Mouse (Mus musculus): ENCODE data around the gene Creg2.

GRCm38 (mm10) chr1:39576431-39577243, 74.6 kb downstream of the Creg2 start:
- TF ChIP-seq TCF12 (IDR thresholded peaks at IDR 0.05; ENCODE audit: insufficient read depth, poor library complexity, severe bottlenecking), result no peak
- TF ChIP-seq POLR2AphosphoS2 (IDR thresholded peaks at IDR 0.05; ENCODE audit: insufficient read length, low read depth), result no peak
- no peak for TF ChIP-seq POLR2A (IDR thresholded peaks at IDR 0.05; ENCODE audit: insufficient read length, low read depth)
- TF ChIP-seq MYOG (IDR thresholded peaks at IDR 0.05; ENCODE audit: control insufficient read depth in 1 of 3, insufficient read depth in 1 of 3, insufficient read length in 2 of 3, low read depth in 2 of 3), result peak in 1 of 3 experiments; percentile 3
- TF ChIP-seq E2F4 (IDR thresholded peaks at IDR 0.05; ENCODE audit: insufficient read depth), result no peak
- TF ChIP-seq USF1 (IDR thresholded peaks at IDR 0.05; ENCODE audit: low read depth), result no peak
- no peak for TF ChIP-seq REST (IDR thresholded peaks at IDR 0.05; ENCODE audit: insufficient read depth, insufficient read length)
- no peak for TF ChIP-seq MAX (IDR thresholded peaks at IDR 0.05; ENCODE audit: low read depth)
- TF ChIP-seq CEBPB (IDR thresholded peaks at IDR 0.05; ENCODE audit: insufficient read depth, poor library complexity, severe bottlenecking), result no peak
- TF ChIP-seq SRF (IDR thresholded peaks at IDR 0.05; ENCODE audit: control insufficient read depth, insufficient read length, low read depth), result no peak
